Mouse (Mus musculus): Measurements from ENCODE around the gene Nup35. TPM values are rescaled to one million over a fixed set of nuclear protein-coding genes. Genes with fewer than 3 reads are reported as not detected.

The Nup35 gene
- polyA plus RNA-seq (2014; fragmentation: Illumina TruSeq; extraction: RNeasy Lipid Tissue Mini Kit (QIAGEN cat#74804); ENCODE audit: low read depth, low replicate concordance), result 19.5 TPM

DNA sequence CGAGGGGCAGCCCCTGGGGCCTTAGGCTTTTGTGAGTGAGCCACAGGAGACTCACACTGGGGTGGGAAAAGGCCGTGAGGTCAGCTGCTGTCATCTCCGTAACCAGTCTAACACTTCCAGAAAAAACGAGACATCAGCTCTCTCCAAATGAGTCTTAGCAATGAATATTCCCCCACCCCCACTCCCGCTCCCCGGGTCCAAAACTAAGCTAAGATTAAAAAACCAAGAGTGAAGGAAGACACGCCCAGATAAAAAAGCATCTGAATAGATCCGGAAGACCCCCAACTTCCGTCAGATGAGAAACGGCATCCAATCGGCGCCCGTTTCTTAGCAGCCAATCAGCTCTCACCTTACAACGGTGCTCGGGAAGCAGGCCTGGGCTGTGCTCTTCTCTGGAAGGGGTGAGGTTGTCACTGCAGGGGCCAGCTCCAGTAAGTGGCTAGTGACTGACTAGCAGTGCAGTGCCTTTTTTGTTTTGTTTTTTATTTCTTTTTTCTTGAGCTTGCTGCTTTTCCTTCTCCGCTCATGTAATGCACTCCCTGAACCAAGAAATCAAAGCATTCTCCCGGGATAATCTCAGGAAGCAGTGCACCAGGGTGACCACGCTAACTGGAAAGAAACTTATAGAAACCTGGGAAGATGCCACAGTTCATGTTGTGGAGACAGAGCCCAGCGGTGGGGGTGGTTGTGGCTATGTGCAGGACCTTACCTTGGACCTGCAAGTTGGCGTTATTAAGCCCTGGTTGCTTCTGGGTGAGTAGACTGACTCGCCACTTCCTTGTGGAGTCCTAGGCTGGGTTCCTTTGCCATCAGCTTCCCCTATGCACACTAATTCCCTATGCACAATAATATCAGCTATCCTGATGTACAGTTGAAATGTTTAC lies at the start of gene Nup35, which contains the start of gene Dusp19:
TSS of gene Nup35 (plus strand) at position 383 of the 884 bp plus-strand sequence.
TSS of gene Dusp19 (plus strand) at position 192 of the 884 bp plus-strand sequence.

GRCm38 (mm10) chr2:80581043-80581711 lies 35.9 kb upstream of the Nup35 start, which contains the start of gene Nckap1:
TSS of gene Nckap1 (minus strand) at chr2:80581380.

Other genes starting within 250 kb of the Nup35 start
- gene Frzb, start 169.6 kb upstream of the Nup35 start, polyA plus RNA-seq (2014; fragmentation: Illumina TruSeq; extraction: RNeasy Lipid Tissue Mini Kit (QIAGEN cat#74804); ENCODE audit: low read depth, low replicate concordance), result 9.9 TPM
- 320 TPM for gene Nckap1, start 35.9 kb upstream of the Nup35 start, polyA plus RNA-seq (2014; fragmentation: Illumina TruSeq; extraction: RNeasy Lipid Tissue Mini Kit (QIAGEN cat#74804); ENCODE audit: low read depth, low replicate concordance)
- 24.6 TPM for gene Dusp19, start 191 bp upstream of the Nup35 start, polyA plus RNA-seq (2014; fragmentation: Illumina TruSeq; extraction: RNeasy Lipid Tissue Mini Kit (QIAGEN cat#74804); ENCODE audit: low read depth, low replicate concordance)

All from sigmoid colon, adult 10 weeks (tissue).